Mouse (Mus musculus) testis, postnatal 14 days (tissue): Measurements from ENCODE around the gene Kcnq1.

Experiments
- DNase-seq: peaks from one replicate; pipeline ENCODE4 v3.0.0; 2021; ENCODE audit warnings: low spot score

Gene Kcnq1

DNA sequence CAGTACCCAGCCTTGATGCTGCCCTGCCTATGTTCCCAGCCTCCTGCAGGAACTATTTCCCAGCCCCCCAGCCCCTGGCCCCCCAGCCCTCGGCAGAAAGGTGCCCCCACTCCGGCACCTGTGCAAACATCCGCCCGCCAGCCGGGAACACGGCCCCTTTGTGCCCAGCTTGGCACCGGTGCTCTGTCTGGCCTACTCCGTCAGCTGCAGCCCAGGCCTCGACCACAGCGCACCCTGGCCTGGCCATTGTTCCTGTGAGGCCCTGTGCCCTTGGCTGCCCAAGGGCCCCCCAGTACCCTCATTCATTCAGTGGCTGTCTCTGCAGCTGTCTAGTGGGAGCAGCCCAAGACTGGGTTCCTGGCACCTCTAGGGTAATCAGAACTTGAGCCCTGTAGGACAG lies 80.2 kb downstream of the Kcnq1 start:
- DNase-seq, result no peak

- DNase-seq, result no peak
Observed at GRCm38 (mm10) chr7:143187181-143187580, 81.0 kb downstream of the Kcnq1 start.

GRCm38 (mm10) chr7:143188589-143188988 lies 82.4 kb downstream of the Kcnq1 start:
- no peak for DNase-seq

GRCm38 (mm10) chr7:143189965-143190722 lies 84.0 kb downstream of the Kcnq1 start:
- DNase-seq, result no peak

DNA sequence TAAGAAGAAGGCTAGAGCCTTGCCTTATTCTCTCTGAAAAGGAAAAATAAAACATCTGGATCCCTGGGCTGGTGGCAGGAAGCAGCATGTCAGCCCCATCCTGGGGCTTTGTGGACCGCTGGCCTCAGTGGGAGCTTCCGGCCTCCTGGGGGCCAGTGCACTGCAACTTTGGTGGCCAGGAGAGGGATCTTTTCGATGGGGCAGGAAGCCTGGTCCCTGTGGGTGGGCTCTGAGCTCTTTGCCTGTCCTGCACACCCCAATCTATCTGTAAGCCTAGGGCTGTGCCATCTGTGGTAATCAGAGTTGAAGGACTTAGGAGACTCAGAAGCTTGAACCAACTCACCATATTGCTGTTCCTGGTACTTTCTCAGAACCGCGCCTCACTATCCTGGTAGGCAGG lies 84.7 kb downstream of the Kcnq1 start:
- no peak for DNase-seq

DNA sequence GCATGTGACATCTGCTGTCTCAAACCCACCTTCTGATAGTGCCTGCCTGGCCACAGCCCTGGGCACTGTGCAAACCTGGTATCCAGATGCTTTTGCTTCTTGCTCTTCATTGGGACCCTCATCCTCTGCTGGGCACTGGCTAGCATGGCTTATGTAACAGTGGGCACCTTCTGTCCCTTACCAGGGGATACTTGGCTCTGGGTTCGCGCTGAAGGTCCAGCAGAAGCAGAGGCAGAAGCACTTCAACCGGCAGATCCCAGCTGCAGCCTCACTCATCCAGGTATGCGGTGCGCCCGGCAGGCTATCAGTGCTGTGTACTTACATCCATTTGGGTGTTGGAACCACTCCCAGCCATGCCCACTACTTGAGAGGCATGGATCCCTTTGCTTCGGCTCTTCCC lies 86.2 kb downstream of the Kcnq1 start:
- DNase-seq, result no peak

DNA sequence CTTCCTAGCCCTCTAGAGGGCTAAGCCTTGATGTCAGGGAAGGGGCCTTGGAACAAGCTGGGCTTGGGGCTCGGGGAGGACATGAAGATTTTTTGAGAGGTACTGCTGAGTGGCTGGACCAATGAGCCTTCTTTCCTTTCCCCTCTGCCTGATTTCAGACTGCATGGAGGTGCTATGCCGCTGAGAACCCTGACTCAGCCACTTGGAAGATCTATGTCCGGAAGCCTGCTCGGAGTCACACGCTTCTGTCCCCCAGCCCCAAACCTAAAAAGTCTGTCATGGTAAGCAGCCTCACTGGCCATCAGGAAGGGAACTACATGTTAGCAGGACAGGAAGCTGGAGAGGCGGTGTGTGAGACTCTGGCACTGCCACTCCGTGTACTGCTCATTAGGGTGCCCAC lies 87.9 kb downstream of the Kcnq1 start:
- DNase-seq, result peak; percentile 3

DNA sequence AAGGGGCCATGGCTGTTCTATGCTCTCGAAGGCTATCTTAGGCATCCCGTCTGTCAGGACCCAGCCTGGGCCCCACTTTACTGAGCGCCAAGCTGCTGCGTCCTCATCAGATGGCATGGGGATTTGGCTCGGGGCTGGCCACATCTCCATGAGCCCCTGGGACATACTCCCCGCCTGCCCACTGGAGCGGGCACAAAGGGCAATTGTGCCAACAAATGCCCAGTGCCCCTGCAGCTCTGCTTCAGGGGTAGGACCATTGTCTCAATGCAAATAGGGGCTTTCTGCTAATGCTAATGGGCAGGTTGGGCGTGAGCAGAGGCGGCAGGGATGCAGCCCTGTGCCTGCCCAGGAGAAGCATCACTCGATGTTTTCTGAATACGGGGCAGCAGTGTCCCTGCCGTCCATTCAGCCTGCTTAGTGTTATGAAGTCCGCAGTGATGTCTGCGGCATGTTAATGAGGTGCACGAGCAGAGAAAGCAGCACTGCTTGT lies 91.8 kb downstream of the Kcnq1 start:
- peak; percentile 2 for DNase-seq

GRCm38 (mm10) chr7:143198443-143198842 lies 92.3 kb downstream of the Kcnq1 start:
- DNase-seq, result no peak

- no peak for DNase-seq
Observed at GRCm38 (mm10) chr7:143201255-143201654, 95.1 kb downstream of the Kcnq1 start.

DNA sequence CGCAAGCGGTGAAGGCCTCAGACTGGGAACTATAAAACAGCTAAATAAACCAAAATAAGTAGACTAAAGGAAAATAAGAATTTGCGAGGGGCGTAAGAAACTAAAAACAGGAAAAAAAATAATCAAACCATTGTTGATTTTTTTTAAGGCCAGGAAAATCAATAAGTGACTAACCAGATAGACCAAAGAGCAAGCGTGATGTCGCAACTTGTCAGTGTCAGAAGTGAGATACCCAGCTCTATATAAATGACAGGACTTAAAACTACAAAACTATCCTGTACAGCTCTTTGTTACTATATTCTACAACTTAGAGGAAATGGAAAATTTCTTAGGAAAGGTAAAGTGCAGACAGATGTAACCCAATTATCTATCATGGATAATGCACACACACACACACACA lies 97.7 kb downstream of the Kcnq1 start:
- no peak for DNase-seq

DNA sequence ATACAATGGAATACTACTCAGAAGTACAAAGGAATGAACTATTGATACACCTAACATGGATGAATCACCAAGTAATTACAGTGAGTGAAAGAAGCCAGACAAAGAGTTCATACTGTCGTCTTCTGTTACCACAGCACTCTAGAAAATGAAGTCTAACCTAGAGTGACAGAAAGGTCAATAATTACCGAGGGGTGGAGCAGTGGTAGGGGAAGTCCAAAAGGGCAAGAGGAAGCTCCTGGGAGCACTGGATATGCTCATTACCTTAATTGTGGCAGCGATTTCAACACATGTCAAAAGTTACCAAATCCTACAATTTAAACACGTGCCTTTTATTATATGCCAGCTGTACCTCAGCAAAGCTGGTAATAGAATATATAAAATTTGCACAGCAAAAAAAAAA lies 100.9 kb downstream of the Kcnq1 start:
- DNase-seq, result no peak

GRCm38 (mm10) chr7:143210796-143211195 lies 104.6 kb downstream of the Kcnq1 start:
- no peak for DNase-seq

DNA sequence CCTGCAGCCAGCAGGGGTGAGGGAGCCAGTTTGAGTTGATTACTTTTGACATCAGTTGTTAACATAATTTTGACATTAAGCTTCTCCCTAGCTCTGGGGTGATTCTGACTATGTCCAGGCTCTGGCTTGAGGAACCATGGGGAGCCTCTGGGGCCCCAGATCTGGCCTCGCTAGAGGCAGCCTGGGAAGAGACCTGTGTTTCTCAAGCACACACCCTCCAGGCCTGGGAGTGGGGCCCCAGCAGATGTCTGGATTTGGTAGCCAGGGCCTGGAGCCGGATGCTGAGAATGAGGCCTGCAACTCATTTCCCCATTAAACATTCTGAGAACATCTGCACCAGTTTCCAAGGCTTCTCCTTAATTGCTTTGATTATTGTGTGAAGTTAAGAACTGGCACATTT lies 145.0 kb downstream of the Kcnq1 start:
- DNase-seq, result no peak

DNA sequence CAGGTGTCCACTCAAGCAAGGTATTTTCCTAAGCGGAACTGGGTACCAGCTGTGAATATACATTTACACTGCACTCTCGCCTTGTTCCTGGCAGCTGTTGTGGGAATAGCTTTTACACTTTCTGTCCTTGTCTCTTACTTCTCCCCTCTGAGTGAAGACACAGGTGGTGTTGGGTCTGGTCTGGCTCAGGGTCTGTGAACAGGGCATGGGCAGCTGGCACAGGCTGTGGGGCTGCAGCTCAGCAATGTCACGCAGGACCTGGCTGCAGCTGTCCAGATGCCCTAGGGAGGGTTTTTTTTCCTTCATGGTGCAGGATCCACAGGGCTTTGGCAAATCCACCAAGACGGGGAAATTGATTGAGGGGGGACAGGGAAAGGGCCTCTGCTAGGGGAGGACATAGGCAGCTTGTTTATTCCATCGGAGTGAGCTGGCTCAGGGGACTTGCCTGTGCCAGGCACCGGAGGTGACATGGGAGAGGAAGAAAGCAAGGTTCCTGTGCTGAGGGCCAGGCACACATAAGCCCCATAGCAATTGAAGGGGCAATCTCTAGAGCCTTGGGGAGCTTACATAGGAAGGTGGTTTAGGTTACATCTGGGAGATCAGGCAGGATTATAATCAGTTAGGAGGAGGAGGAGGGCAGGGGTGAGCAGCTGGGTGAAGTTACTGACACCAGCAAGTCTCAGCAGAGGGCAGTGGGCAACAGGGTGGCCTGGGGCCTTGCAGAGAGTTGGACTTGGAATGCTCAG lies 147.1 kb downstream of the Kcnq1 start:
- no peak for DNase-seq

- DNase-seq, result no peak
Observed at GRCm38 (mm10) chr7:143254901-143255300, 148.7 kb downstream of the Kcnq1 start.

- no peak for DNase-seq
Observed at GRCm38 (mm10) chr7:143261246-143261645, 155.1 kb downstream of the Kcnq1 start.

DNA sequence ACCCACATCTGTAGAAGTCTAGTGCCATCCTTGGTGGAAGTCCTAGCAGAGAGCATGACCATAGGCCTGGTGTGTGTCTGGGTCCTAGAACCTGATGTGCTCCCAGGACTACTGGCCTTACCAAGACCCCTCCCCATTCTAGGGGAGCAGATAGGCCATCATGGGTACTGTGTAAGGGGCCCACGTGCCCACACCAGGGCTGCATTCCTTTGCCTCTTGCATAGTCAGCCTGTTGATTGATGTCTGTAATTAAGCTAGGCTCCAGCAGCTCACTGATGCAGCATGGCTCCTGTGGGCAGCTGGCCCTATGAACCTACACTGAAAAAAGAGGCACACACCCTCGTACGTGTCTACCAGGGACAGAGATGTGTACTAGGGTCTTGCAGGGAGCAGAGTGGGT lies 157.4 kb downstream of the Kcnq1 start:
- DNase-seq, result peak; percentile 3

GRCm38 (mm10) chr7:143263966-143264365 lies 157.8 kb downstream of the Kcnq1 start:
- DNase-seq, result peak; percentile 2

GRCm38 (mm10) chr7:143265386-143265785 lies 159.2 kb downstream of the Kcnq1 start:
- DNase-seq, result peak; percentile 3

DNA sequence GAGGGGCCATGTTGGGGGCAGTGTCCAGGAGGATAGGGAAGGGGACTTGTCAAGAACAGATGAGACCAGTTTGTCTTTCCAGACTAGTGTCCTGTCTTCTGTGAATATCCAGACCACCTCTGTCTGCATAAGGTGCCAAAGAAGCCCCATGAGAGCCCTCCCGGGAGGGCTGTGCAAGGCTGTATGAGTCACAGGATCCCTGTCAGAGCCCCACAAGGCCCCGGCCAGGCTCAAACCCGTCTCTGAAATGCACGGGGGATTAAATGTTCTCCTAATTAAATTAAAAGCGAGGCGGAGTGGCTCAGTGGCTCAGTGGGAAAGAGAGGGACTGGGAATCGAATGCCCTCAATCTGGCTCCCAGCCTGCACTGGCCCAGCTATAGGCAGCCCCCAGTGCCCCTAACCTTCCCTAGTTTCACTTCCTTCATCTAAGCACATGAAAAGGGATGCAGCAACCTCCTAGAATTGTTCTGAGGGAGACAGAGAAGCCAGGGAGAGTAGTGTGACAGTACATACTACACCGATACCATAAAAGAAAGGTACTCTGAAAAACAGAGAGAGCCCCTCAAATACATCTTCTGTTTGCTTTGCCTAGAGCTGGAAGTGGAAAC lies 159.8 kb downstream of the Kcnq1 start:
- no peak for DNase-seq

DNA sequence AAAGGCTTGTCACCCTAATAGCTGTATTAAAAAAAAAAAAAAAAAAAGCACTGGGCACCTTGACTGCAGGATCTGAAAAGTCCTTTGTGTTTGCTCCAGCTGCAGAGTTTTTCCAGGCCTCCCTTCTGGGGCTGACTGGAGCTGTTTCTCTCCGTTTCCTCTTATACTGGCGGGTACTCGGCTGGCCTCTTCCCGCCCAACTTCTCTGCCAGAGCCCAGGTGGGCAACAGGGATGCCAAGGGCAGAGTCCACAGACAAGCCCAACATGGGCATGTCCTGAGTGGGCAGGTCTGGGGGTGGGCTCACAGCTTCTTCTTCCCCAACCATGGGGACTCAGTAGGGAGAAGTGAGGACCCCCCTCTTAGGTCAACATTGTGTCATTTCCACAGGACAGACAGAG lies 167.6 kb downstream of the Kcnq1 start:
- no peak for DNase-seq

- no peak for DNase-seq
Observed at GRCm38 (mm10) chr7:143275030-143275429, 168.9 kb downstream of the Kcnq1 start.
